Comparison of ENCODE assay signal across 1 mouse cellular context in genomic region chr7:141435129-141435855, GRCm38 (mm10).
TF ChIP-seq lines count a peak whose summit lies in the region.

No protein-coding gene starts in this region.

TF ChIP-seq in MEL, 35 proteins besides CTCF, POLR2A, EP300 and RAD21 (continued from another document):
- TF ChIP-seq TCF12 (IDR thresholded peaks at IDR 0.05; ENCODE audit: low read depth, low read length) (0 out of 2 replicates have a peak, but pooled peaks have one; percentile 38), ZKSCAN1 (IDR thresholded peaks at IDR 0.05; ENCODE audit: low read depth, low read length) (no peak), USF1 (IDR thresholded peaks at IDR 0.05; ENCODE audit: low read depth, low read length) (peak; percentile 38; the same call in 1 of the 2 replicates), GATA1 (IDR thresholded peaks at IDR 0.05; ENCODE audit: low read depth, low read length) (no peak)
TF ChIP-seq in MEL: peak in this region for 9.
